Mouse (Mus musculus) stomach, embryonic 16.5 days (tissue): ENCODE data around the gene Hbs1l. TPM values are rescaled to one million over a fixed set of nuclear protein-coding genes. Genes with fewer than 3 reads are reported as not detected.
"Not testable (repeated sequence)": the region's sequence is repeated elsewhere in the genome, so short reads cannot be mapped to it uniquely, and the experiment has no call there.

Source experiments
- ATAC-seq: fragments of 200-750 bp; cut with Nextera tagmentation; 2 replicates; pipeline ENCODE4 v1.8.0; 2017; ENCODE audit warnings: moderate number of reproducible peaks, moderate TSS enrichment; ENCODE audit not compliant: insufficient read depth, low FRiP score
- H3K27ac ChIP-seq: fragments of 300-500 bp; sonication (generic); 2 replicates; pipeline ENCODE4 v1.5.1; 2014; ENCODE audit warnings: low read length
- H3K27me3 ChIP-seq: fragments of 300-500 bp; sonication (generic); 2 replicates; pipeline ENCODE4 v1.6.1; 2014; ENCODE audit warnings: low read length, control low read depth, mixed read lengths; ENCODE audit not compliant: control insufficient read depth, insufficient read depth
- H3K36me3 ChIP-seq: fragments of 300-500 bp; sonication (generic); 2 replicates; pipeline ENCODE4 v1.6.1; 2014; ENCODE audit warnings: low read length; ENCODE audit not compliant: control insufficient read depth, insufficient read depth
- H3K4me1 ChIP-seq: fragments of 300-500 bp; sonication (generic); 2 replicates; pipeline ENCODE4 v1.6.1; 2014; ENCODE audit warnings: low read length, control low read depth, mixed read lengths; ENCODE audit not compliant: control insufficient read depth, insufficient read depth
- H3K4me2 ChIP-seq: fragments of 300-500 bp; sonication (generic); 2 replicates; pipeline ENCODE4 v1.6.1; 2014; ENCODE audit warnings: low read depth, low read length, mixed read lengths
- H3K4me3 ChIP-seq: fragments of 300-500 bp; sonication (generic); replicated peaks from 2 replicates; pipeline ENCODE4 v1.5.1; 2014; ENCODE audit warnings: mild to moderate bottlenecking, low read length
- H3K9ac ChIP-seq: fragments of 300-500 bp; sonication (generic); 2 replicates; pipeline ENCODE4 v1.6.1; 2014; ENCODE audit warnings: low read length
- H3K9me3 ChIP-seq: fragments of 300-500 bp; sonication (generic); replicated peaks from 2 replicates; pipeline ENCODE4 v1.6.1; 2016; ENCODE audit warnings: low read length, control low read depth; ENCODE audit not compliant: control insufficient read depth
- WGBS: fragments of 180-500 bp; shearing (Covaris S2); extraction: QIAGEN DNeasy Blood & Tissue Kit; methylation state at CpG from one replicate; pipeline ENCODE4 v1.1.7; 2014; 5-methylcytosine and 5-hydroxymethylcytosine counted together
- polyA plus RNA-seq: library from polyadenylated mRNA; unstranded; fragments of >200 nt; fragmentation: Nextera tagmentation; extraction: Ambion mirVana; gene quantifications from 2 replicates; pipeline ENCODE4 v1.2.1, GENCODE M21; 2015

Gene Hbs1l
- polyA plus RNA-seq, 1 experiment from 2014 or later = 92.5 TPM

GRCm38 (mm10) chr10:21385111-21385663 is 89.4 kb downstream of the Hbs1l start:
- no peak overlapping the region for H3K9ac ChIP-seq
- H3K27me3 ChIP-seq = no peaks in the 10 kb centered on the region
- ATAC-seq = no peak
- no peak overlapping the region for H3K4me3 ChIP-seq
- H3K4me2 ChIP-seq = no peak overlapping the region
- no peaks in the 10 kb centered on the region for H3K4me1 ChIP-seq
- 66% methylated on average over 3 of the region's 3 CpGs for WGBS
- no peak overlapping the region for H3K27ac ChIP-seq
- no peaks in the 10 kb centered on the region for H3K36me3 ChIP-seq
- H3K9me3 ChIP-seq = no peaks in the 10 kb centered on the region

DNA sequence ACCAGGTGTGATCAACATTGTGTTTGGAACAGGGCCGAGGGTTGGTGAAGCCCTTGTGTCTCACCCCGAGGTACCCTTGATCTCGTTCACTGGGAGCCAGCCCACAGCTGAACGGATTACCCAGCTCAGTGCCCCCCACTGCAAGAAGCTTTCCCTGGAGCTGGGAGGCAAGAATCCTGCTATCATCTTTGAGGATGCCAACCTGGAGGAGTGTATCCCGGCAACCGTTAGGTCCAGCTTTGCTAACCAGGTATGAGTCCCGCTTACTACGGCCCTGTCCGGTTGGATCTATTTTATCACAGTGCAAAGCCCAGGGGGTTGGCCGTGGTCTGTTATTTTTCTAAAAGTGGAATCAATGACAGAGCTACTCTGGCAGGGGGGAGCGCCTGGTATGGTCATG is 93.3 kb downstream of the Hbs1l start:
- H3K36me3 ChIP-seq = no peaks in the 10 kb centered on the region
- no peak overlapping the region for H3K27ac ChIP-seq
- H3K4me2 ChIP-seq = no peak overlapping the region
- H3K9me3 ChIP-seq = no peaks in the 10 kb centered on the region
- ATAC-seq = no peak
- H3K4me1 ChIP-seq = no peaks in the 10 kb centered on the region
- H3K9ac ChIP-seq = no peak overlapping the region
- H3K4me3 ChIP-seq = no peak overlapping the region
- H3K27me3 ChIP-seq = no peaks in the 10 kb centered on the region
- WGBS = 84% methylated on average over 11 of the region's 11 CpGs

- no peak overlapping the region for H3K4me3 ChIP-seq
- H3K27me3 ChIP-seq = no peaks in the 10 kb centered on the region
- H3K9ac ChIP-seq = no peak overlapping the region
- H3K4me2 ChIP-seq = no peak overlapping the region
- WGBS = 80% methylated on average over 4 of the region's 4 CpGs
- no peaks in the 10 kb centered on the region for H3K36me3 ChIP-seq
- ATAC-seq = no peak
- no peaks in the 10 kb centered on the region for H3K9me3 ChIP-seq
- H3K4me1 ChIP-seq = no peaks in the 10 kb centered on the region
- H3K27ac ChIP-seq = no peak overlapping the region
Observed at GRCm38 (mm10) chr10:21390440-21390839, 94.7 kb downstream of the Hbs1l start.

GRCm38 (mm10) chr10:21391286-21391685 is 95.5 kb downstream of the Hbs1l start:
- WGBS = 68% methylated on average over 4 of the region's 4 CpGs

GRCm38 (mm10) chr10:21393390-21393789 is 97.6 kb downstream of the Hbs1l start:
- Histone ChIP-seq H3K36me3 (no peaks in the 10 kb centered on the region), H3K9ac (no peak overlapping the region)

More at GRCm38 (mm10) chr10:21391286-21391685, 95.5 kb downstream of the Hbs1l start:
- H3K4me1 ChIP-seq = no peaks in the 10 kb centered on the region
- ATAC-seq = no peak
- H3K4me3 ChIP-seq = no peak overlapping the region
- H3K27ac ChIP-seq = no peak overlapping the region
- H3K9me3 ChIP-seq = no peaks in the 10 kb centered on the region
- no peak overlapping the region for H3K9ac ChIP-seq
- H3K27me3 ChIP-seq = no peaks in the 10 kb centered on the region
- H3K36me3 ChIP-seq = no peaks in the 10 kb centered on the region
- no peak overlapping the region for H3K4me2 ChIP-seq

GRCm38 (mm10) chr10:21395426-21396139 is 99.8 kb downstream of the Hbs1l start:
- H3K4me1 ChIP-seq = no peaks in the 10 kb centered on the region
- no peak overlapping the region for H3K9ac ChIP-seq
- 81% methylated on average over 14 of the region's 14 CpGs for WGBS
- H3K4me3 ChIP-seq = no peak overlapping the region
- no peak for ATAC-seq
- H3K27me3 ChIP-seq = no peaks in the 10 kb centered on the region
- H3K4me2 ChIP-seq = no peak overlapping the region
- H3K27ac ChIP-seq = no peak overlapping the region
- H3K36me3 ChIP-seq = no peaks in the 10 kb centered on the region
- H3K9me3 ChIP-seq = no peaks in the 10 kb centered on the region

More at GRCm38 (mm10) chr10:21393390-21393789, 97.6 kb downstream of the Hbs1l start:
- no peak for ATAC-seq
- H3K4me1 ChIP-seq = no peaks in the 10 kb centered on the region
- H3K27me3 ChIP-seq = no peaks in the 10 kb centered on the region
- 88% methylated on average over 2 of the region's 2 CpGs for WGBS
- H3K9me3 ChIP-seq = no peaks in the 10 kb centered on the region
- H3K4me2 ChIP-seq = no peak overlapping the region
- H3K4me3 ChIP-seq = no peak overlapping the region
- H3K27ac ChIP-seq = no peak overlapping the region

DNA sequence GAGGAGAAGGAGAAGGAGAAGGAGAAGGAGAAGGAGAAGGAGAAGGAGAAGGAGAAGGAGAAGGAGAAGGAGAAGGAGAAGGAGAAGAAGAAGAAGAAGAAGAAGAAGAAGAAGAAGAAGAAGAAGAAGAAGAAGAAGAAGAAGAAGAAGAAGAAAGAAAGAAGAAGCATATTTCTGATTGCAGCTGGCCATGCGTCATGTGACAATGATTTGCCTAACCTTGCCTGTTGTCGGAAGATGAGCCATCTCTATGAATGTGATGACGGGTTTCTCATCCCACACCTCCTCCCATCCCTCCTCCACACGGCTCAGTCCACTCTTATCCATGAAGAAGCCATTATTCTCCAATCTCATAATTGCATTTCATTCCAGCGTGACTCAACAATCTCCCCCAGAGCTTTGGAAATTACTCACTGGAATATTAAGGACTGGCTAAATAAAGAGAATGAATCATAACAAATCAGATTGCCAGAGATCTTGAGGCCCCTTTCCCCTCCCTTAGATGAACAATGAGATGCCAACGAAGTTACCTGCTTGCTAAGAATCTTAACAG is 103.2 kb downstream of the Hbs1l start:
- H3K4me1 ChIP-seq, H3K27ac ChIP-seq, H3K9ac ChIP-seq, H3K27me3 ChIP-seq, H3K4me3 ChIP-seq, ATAC-seq, H3K9me3 ChIP-seq, H3K4me2 ChIP-seq, H3K36me3 ChIP-seq: not testable (repeated sequence)
- 72% methylated on average over 6 of the region's 6 CpGs for WGBS

- Histone ChIP-seq H3K9ac (no peak overlapping the region), H3K4me2 (no peak overlapping the region), H3K4me1 (no peaks in the 10 kb centered on the region), H3K4me3 (no peak overlapping the region), H3K36me3 (no peaks in the 10 kb centered on the region), H3K27me3 (no peaks in the 10 kb centered on the region), H3K9me3 (no peaks in the 10 kb centered on the region), H3K27ac (no peak overlapping the region)
- no peak for ATAC-seq
- WGBS = 34% methylated on average over 8 of the region's 8 CpGs
Observed at GRCm38 (mm10) chr10:21399622-21400021, 103.8 kb downstream of the Hbs1l start.

- no peak for ATAC-seq
- no peak overlapping the region for H3K4me3 ChIP-seq
- no peak overlapping the region for H3K4me2 ChIP-seq
- WGBS = 57% methylated on average over 7 of the region's 7 CpGs
- no peaks in the 10 kb centered on the region for H3K4me1 ChIP-seq
- no peak overlapping the region for H3K9ac ChIP-seq
- no peak overlapping the region for H3K27ac ChIP-seq
- H3K36me3 ChIP-seq = no peaks in the 10 kb centered on the region
- no peaks in the 10 kb centered on the region for H3K9me3 ChIP-seq
- no peaks in the 10 kb centered on the region for H3K27me3 ChIP-seq
Observed at GRCm38 (mm10) chr10:21400031-21400430, 104.3 kb downstream of the Hbs1l start.
